Mouse (Mus musculus): Measurements from ENCODE around the gene Lbhd1.
A peak's percentile ranks its signal among the peaks of the same experiment; 100 is the strongest.
"Not testable (repeated sequence)": the region's sequence is repeated elsewhere in the genome, so short reads cannot be mapped to it uniquely, and the experiment has no call there.

Lbhd1 gene

DNA sequence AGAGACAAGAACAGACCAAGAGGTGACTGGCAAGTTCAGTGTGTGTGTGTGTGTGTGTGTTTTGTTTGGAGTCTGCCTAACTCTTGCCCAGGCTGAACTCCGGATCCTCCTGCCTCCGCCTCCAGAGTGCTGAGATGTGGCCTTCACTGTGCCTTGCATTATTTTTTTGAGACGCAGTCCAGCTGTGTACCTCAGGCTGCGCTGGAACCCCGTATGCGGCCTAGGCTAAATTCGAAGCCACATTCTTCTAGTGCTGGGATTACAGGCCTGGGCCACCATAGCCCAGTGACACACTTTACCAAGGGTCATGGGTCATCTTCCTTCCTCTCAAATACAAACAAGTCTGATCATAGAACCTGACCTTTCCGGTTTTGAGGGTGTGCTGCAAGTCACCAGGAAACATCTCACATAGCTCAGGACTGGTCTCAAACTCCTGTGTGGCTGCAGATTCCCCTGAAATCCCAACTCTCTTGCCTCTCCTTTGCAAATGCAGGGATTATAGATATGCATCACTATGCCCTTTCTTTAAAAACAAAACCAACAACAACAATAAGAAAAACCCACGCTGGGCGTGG, 11.2 kb upstream of the Lbhd1 start:
- DNase-seq: no peak

- DNase-seq: no peak
These were observed 8.5 kb upstream of the Lbhd1 start for GRCm38 (mm10) chr19:8875031-8875430.

DNA sequence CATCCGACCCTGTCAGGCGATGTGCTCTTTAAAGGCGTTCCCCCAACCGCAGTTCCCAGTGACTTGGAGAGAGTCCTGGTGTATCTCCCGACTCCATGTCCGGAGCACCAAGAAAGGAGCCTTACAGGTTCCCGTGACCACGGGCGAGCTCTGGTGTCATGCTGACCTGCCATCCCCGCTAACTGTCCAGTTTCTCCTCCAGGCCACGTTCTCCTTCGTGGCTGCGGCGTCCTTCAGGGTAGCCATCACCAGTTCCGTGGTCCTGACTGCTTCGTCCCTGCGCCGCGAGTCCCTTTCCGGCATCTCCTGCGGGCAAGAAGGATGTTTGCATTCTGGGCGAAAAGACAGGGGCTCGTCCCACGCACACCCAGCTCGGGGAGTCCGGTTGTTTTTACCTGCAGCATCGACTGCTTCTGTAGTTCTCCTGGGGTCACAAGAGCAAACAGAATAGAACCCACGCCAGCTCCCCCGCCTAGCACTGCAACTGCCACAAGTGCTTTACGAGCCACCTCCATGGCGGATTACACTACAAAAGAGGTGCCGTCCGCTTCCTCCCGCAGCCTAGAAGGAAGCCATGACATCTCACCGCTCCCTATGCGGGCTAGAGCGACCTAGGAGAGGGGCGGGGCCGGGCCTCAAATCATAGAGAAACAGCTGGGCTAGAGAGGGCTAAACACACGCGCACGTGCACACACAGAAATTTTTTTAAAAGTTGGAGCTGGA, 3.1 kb upstream of the Lbhd1 start, which contains the start of gene Uqcc3:
Uqcc3 (minus strand) TSS at position 613 of the 723 bp plus-strand sequence.
- peak; percentile 86 for DNase-seq

DNA sequence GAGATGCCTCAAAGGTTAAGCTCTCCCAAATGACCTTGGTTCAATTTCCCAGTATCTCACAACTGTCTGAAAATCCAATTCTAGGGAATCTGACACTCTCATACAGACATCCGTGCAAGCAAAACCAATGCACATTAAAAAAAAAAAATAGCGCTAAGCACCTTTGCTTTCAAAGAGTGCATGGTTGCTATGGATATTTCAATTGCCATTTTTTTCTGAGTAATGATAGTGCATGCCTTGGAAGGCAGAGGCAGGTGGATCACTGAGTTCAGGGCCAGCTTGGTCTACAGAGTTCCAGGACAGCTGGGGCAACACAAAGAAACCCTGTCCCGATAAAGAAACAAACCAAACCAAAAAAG, 2.5 kb upstream of the Lbhd1 start:
- DNase-seq: no peak

DNA sequence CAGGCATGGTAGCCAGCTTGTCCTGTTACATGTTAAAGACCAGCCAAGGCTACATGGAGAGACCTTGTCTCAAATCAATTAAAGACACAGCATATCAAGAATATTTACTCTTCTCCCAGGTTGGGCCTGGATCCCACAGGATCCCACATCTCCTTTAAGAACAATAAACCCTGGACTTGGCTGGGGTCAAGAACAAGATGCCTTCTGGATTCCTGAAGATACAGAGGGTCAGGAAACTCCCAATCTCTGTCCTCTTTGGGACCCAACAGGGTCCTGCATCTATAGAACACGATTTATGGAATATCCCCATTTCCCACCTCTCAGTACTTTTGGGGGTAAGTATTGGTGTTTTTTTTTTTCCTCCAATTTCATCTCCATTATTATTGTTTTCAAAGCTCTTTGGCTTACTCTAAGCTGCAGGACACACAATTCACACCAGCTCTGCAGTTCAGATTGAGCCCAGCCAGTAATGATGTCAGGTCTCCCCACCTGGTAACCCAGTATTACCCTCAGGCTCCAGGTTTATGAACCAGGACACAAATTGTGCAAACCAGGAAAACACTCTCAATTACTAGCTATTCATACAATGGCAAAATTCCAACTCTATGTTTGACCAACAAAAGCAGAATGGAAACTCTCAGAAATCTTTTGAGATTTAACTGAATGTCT, 3.5 kb downstream of the Lbhd1 start:
- no peak for DNase-seq

DNA sequence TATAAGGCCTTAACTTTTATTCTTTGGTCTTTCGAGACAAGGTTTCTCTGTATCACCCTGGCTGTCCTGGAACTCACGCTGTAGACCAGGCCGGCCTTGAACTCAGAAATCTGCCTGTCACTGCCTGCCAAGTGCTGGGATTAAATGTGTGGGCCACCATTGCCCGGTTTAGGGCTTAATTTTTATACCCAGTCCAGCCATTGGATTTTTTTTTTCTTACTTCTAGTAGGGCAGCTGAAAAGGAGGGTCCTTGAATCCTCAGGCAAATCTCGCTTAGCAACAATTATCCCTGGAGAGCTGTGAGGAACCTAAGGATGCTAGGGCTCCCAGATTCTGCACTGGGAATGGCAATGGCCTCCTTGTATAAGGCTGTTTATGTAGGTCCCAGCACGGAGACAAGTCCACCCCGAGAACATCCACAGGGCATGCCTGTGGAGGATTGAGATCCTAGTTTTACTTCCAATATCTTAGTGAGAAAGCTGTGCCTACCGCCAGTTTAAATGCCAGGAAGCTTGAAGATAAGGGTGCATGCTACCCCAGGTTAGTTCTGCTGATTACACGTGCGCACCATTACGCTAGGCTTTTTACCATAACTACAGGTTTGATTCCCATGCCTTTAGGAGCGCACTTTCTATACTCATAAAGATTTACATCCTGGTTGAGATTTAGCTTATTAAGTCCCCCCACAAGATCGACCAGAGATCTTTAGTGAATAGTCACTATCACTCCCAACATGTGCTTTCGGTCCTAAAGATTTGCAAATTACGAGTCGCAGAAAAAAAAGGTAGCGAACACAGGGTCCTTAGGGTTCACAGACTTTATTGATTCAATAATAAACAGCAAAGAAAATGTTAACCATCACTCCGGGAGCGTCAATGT, 4.3 kb downstream of the Lbhd1 start:
- no peak for DNase-seq

DNA sequence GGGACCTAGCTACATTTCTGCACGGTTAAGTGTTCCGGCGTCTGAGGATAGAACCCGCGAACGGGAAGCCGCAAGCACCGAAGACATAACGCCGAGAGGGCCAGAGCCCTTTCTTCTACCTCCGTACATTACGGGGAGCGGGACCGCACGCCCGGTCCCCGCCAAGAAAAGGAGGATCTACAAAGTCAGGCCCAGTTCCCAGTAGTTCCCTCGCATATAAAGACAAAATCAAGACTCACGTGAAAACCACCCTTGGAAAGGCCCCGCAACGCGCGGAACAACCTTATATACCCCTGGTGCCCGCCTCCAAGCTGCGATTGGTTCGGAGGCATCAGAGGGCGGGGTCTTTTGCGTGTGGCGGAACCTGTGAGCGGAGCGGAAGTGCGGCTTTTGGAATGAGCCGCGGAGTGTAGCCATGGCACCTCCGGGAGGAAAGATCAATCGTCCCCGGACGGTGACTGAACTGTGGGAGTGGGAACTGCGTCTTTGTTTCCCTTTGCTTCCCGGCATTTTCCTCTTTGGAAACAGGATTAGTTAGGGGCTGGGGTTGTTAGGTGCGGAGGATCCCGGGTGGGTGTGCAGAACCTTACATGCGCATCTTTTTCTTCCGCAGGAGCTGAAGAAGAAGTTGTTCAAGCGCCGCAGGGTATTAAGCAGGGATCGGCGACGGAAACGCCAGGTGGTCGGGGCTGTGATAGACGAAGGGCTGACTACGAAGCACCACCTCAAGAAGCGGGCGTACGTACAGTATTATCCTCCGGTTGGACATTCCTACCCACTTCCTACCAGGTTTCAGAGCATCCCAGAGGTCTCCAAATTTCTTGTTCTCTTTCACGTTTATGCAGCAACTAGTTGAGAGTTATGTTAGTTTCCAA, 5.2 kb downstream of the Lbhd1 start, which contains the start of the genes 1810009A15Rik and Gm49416:
1810009A15Rik (plus strand) TSS at position 343 of the 875 bp plus-strand sequence.
Gm49416 (plus strand) TSS at position 416 of the 875 bp plus-strand sequence.
- peak; percentile 91 for DNase-seq

DNA sequence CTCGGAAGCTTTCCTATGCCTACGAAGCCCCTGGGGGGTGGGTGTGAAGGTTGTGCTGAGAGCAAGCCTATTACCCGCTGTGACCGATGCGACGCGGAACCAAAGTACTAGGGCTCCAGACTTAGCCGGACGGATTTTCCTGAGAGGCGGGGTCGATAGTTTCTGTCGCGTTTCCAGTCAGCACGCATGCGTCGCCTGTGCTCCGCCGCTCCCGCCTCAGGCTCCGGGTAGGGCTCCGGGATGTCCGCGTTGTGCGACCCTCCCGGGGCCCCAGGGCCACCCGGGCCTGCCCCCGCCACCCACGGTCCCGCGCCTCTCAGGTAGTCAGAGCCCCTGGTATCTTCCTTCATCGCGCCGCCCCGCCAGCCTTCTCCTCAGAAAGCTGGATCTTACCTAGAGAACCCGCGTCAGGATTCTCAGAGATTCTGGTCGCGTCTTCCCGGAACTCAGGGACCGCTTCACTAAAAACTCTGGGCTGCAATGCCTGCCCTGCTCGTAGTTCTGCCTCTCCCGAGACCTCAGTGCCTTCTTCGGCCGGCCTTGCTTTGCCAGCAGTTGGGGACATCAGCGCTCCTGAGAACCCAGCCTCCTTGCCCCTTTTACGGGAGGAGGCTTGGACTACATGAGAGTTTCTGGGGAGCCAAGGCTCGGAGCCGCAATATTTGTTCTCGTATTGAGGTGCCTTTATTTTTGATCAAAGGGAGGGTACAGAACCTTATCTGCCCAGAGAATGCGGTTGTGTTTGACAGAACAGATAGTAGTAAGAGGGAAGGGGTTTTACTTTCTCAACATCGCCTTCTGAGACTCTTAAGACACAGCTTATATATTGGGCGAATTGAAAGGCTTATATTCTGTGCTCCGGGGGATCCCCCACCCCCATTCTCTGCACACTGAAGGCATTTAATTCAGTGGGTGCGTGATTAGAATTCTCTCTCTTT, 9.6 kb downstream of the Lbhd1 start, which contains the start of gene Ints5:
Ints5 (plus strand) TSS at position 177 of the 938 bp plus-strand sequence.
- peak; percentile 82 for DNase-seq

GRCm38 (mm10) chr19:8895397-8895960, 11.9 kb downstream of the Lbhd1 start:
- DNase-seq: no peak

DNA sequence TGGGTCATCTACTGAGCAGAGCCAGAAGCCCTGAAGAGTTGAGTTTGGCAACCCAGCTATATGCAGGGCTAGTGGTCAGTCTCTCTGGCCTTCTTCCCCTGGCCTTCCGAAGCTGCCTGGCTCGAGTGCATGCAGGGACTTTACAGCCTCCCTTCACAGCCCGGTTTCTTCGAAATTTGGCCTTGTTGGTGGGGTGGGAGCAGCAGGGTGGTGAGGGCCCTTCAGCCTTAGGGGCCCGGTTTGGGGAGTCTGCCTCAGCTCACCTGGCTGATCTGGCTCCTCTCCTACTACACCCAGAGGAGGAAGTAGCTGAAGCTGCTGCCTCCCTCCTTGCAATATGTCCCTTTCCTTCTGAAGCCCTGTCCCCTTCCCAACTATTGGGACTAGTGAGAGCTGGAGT, 12.7 kb downstream of the Lbhd1 start:
- DNase-seq: not testable (repeated sequence)

DNA sequence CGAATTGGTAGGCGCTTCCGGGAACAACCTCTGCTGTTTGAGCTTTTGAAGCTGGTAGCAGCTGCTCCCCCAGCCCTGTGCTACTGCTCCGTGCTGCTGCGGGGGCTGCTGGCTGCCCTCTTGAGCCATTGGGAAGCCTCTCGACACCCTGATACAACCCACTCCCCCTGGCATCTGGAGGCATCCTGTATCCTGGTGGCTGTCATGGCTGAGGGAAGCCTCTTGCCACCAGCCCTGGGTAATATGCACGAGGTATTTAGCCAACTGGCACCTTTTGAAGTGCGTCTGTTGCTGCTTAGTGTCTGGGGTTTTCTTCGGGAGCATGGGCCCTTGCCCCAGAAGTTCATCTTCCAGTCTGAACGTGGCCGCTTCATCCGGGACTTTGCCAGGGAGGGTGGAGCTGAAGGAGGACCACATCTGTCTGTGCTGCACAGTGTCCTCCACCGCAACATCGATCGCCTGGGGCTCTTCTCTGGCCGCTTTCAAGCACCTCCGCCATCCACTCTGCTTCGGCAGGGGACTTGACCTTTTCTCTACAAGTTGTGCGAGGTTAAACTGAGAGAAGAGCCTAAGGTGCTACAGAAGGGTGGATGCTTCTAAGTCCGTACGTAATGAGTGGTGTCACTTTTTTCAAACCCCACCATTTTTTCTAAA, 13.8 kb downstream of the Lbhd1 start:
- peak; percentile 46 for DNase-seq

GRCm38 (mm10) chr19:8897865-8898495, 14.4 kb downstream of the Lbhd1 start, which contains the start of gene Ganab:
Gene Ganab (plus strand): TSS chr19:8898071.
- peak; percentile 93 for DNase-seq

- DNase-seq: no peak
These were observed 15.0 kb downstream of the Lbhd1 start for GRCm38 (mm10) chr19:8898576-8898975.

GRCm38 (mm10) chr19:8899079-8899478, 15.5 kb downstream of the Lbhd1 start:
- no peak for DNase-seq

- no peak for DNase-seq
These were observed 19.9 kb downstream of the Lbhd1 start for GRCm38 (mm10) chr19:8903412-8903811.

DNA sequence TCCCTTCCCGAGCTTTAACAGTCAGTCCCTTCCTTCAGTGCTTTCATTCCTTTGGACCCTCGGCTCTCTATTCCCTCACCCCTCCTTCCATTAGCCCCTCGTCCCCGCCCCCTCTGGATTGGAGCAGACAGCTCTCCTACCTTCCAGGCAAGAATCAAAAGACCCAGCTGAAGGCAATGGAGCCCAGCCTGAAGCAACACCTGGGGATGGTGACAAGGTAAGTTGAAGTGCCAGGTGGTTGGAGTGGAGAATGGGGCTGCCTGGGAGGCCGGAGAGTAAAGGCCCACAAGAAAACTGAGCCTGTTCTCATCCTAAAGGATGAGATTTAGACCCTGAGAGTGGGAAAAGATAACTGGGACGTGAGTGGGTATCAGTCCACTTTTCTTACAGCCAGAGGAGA, 25.0 kb downstream of the Lbhd1 start:
- no peak for DNase-seq

DNA sequence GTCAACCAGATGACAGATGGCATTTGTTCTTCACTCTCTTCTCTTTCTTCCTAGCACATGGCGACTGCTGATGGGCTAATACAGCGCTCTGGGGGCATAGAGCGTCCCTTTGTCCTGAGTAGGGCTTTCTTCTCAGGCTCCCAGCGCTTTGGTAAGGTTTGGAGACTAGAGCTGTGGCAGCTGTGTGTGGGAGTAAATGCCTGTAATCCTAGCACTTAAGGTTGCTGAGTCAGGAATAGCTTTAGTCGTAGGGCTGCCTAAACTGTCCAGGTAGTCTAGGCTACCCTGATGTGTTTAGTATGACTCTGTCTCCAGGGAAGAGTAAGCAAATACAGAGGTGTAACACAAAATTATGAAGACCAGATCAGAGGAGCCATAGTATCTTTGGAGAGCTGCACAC, 28.3 kb downstream of the Lbhd1 start:
- no peak for DNase-seq

- DNase-seq: no peak
These were observed 30.7 kb downstream of the Lbhd1 start for GRCm38 (mm10) chr19:8914212-8914611.

DNA sequence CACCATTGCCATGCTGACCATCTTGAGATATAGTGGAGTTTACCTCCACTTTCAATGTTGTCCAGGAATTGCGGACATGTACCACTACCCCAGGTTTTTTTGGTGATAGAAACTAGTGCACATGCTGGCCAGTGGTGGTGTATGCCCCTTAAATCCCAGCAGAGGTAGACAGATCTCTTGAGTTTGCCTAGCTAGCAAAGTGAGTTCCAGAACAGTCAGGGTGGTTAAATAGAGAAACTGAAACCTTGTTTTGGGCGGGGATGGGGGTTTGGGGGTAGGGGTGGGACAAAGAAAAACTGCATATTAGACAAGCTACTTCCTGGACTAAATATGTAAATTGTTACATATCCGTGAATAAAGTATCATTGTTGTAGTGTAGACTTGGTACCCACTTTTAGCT, 35.5 kb downstream of the Lbhd1 start:
- no peak for DNase-seq
